Mouse (Mus musculus) small intestine, adult 2 months (tissue): ENCODE results near the gene Lypla2.
A peak's percentile ranks its signal among the peaks of the same experiment; 100 is the strongest.

Experiments
- CTCF ChIP-seq: fragments of 200-500 bp; IDR thresholded peaks from 2 replicates; pipeline ENCODE4 v1.5.1; 2012; ENCODE audit warnings: low read depth, mild to moderate bottlenecking, control low read depth, inconsistent platforms, low read length, moderate library complexity, mixed read lengths; ENCODE audit not compliant: insufficient replicate concordance, insufficient read length; ENCODE audit errors: extremely low read depth
- POLR2A ChIP-seq: fragments of 200-500 bp; IDR thresholded peaks from 2 replicates; pipeline ENCODE4 v1.6.1; 2012; ENCODE audit warnings: low read depth, mild to moderate bottlenecking, control low read depth, inconsistent platforms, low read length, moderate library complexity

DNA sequence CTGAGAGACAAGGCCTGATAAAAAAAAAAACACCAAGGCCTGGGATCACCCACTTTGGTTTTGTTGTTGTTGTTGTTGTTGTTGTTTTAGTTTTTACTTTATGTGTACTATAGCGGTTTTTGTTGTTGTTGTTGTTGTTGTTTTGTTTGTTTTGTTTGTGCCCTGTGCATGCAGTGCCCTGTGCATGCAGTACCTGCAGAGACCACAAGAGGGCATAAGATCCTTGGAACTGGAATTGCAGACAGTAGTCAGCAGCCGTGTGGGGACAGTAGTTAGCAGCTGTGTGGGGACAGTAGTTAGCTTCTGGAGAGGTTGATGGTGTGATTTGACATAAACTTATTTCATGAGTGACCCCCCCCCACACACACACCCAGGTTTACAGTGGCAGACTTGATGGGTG lies 18.2 kb downstream of the Lypla2 start:
- peak; percentile 86; the same call in 1 of the 2 replicates for TF ChIP-seq CTCF
- no peak for TF ChIP-seq POLR2A
